11 mouse cellular contexts compared by ENCODE assay signal in genomic region chr19:4203604-4204326, GRCm38 (mm10). TPM values are rescaled to one million over a fixed set of nuclear protein-coding genes. Genes with fewer than 3 reads are reported as not detected.
DNase-seq lines count a peak whose midpoint lies in the region; ATAC-seq lines count a peak whose summit lies in the region.
"Had no signal": no experiment of that assay in that cellular context is flagged by ENCODE, and none has a peak within 500 bp of the region (broad histone marks: within the 10 kb centered on the region; RNA-seq: fewer than 3 reads in every experiment).

No protein-coding gene starts in this region.

- no peak for DNase-seq in heart, postnatal 36 days
- no peak for DNase-seq in lung, adult 18-20 months
- DNase-seq in testis, postnatal 14 days (ENCODE audit: low spot score) = no peak
- DNase-seq in layer of hippocampus, postnatal 10 days (ENCODE audit: low spot score in 2 of 2) = no peak

- intact Hi-C loops in heart, postnatal 36 days (cut with DNase I) = loop anchor here (2.0 kb wide), 1 partner anchor 105 kb away; the partner anchor contains the start of gene Pitpnm1

- H3K4me2 ChIP-seq in heart, embryonic 13.5 days = no peak overlapping the region
- no peak overlapping the region for H3K4me2 ChIP-seq in lung, embryonic 15.5 days
- peak overlapping the region; percentile 13; the same call in 1 of the 2 replicates for H3K4me2 ChIP-seq in liver, embryonic 15.5 days
- no peak overlapping the region for H3K4me2 ChIP-seq in stomach, embryonic 16.5 days (ENCODE audit: low read depth, low read length)
- H3K4me2 ChIP-seq: embryonic facial prominence, embryonic 15.5 days had no signal

- H3K36me3 ChIP-seq in heart, embryonic 13.5 days = peaks cover 17% of the 10 kb centered on the region
- peaks cover 10% of the 10 kb centered on the region for H3K36me3 ChIP-seq in lung, embryonic 15.5 days
- H3K36me3 ChIP-seq in liver, embryonic 15.5 days (replicated peaks) = peaks cover 17% of the 10 kb centered on the region; the same call in 1 of the 2 replicates
- no peaks in the 10 kb centered on the region for H3K36me3 ChIP-seq in stomach, embryonic 16.5 days (ENCODE audit: control insufficient read depth, insufficient read depth, low read length)
- H3K36me3 ChIP-seq: embryonic facial prominence, embryonic 15.5 days had no signal

- WGBS in heart, embryonic 13.5 days = 60% methylated on average over 13 of the region's 13 CpGs
- 49% methylated on average over 13 of the region's 13 CpGs for WGBS in lung, embryonic 15.5 days
- WGBS in liver, embryonic 15.5 days (ENCODE audit: insufficient replicate concordance) = 25% methylated on average over 13 of the region's 13 CpGs
- 56% methylated on average over 13 of the region's 13 CpGs for WGBS in stomach, embryonic 16.5 days

- H3K4me3 ChIP-seq in heart, embryonic 13.5 days = no peak overlapping the region
- H3K4me3 ChIP-seq in lung, embryonic 15.5 days = no peak overlapping the region
- no peak overlapping the region for H3K4me3 ChIP-seq in liver, embryonic 15.5 days (replicated peaks)
- H3K4me3 ChIP-seq in stomach, embryonic 16.5 days (replicated peaks; ENCODE audit: low read length) = no peak overlapping the region
- H3K4me3 ChIP-seq: embryonic facial prominence, embryonic 15.5 days had no signal

- peaks cover 22% of the 10 kb centered on the region for H3K4me1 ChIP-seq in heart, embryonic 13.5 days
- H3K4me1 ChIP-seq in lung, embryonic 15.5 days = peaks cover 17% of the 10 kb centered on the region
- peaks cover 46% of the 10 kb centered on the region for H3K4me1 ChIP-seq in liver, embryonic 15.5 days (replicated peaks)
- H3K4me1 ChIP-seq in stomach, embryonic 16.5 days (ENCODE audit: control insufficient read depth, insufficient read depth, low read length) = peaks cover 22% of the 10 kb centered on the region

- peak overlapping the region; percentile 45; the same call in 1 of the 2 replicates for H3K9ac ChIP-seq in heart, embryonic 13.5 days
- no peak overlapping the region for H3K9ac ChIP-seq in lung, embryonic 15.5 days
- no peak overlapping the region for H3K9ac ChIP-seq in liver, embryonic 15.5 days
- peak overlapping the region; percentile 32; the same call in 1 of the 2 replicates for H3K9ac ChIP-seq in stomach, embryonic 16.5 days (ENCODE audit: low read length)
- H3K9ac ChIP-seq: embryonic facial prominence, embryonic 15.5 days had no signal

- H3K9me3 ChIP-seq in heart, embryonic 13.5 days = no peaks in the 10 kb centered on the region
- no peaks in the 10 kb centered on the region for H3K9me3 ChIP-seq in lung, embryonic 15.5 days
- H3K9me3 ChIP-seq in liver, embryonic 15.5 days (replicated peaks) = no peaks in the 10 kb centered on the region
- no peaks in the 10 kb centered on the region for H3K9me3 ChIP-seq in stomach, embryonic 16.5 days (replicated peaks; ENCODE audit: control insufficient read depth, low read length)
- H3K9me3 ChIP-seq: embryonic facial prominence, embryonic 15.5 days had no signal

- ATAC-seq in heart, embryonic 13.5 days (ENCODE audit: extremely low read depth, insufficient number of reproducible peaks, low FRiP score, low TSS enrichment) = no peak
- no peak for ATAC-seq in lung, embryonic 15.5 days (ENCODE audit: borderline replicate concordance, extremely low read depth, low FRiP score, low TSS enrichment)
- no peak for ATAC-seq in liver, embryonic 15.5 days (ENCODE audit: insufficient read depth)
- no peak for ATAC-seq in stomach, embryonic 16.5 days (ENCODE audit: insufficient read depth, low FRiP score)

- H3K27me3 ChIP-seq in heart, embryonic 13.5 days (replicated peaks) = peaks cover 31% of the 10 kb centered on the region
- H3K27me3 ChIP-seq in lung, embryonic 15.5 days = peaks cover 6% of the 10 kb centered on the region; the same call in 1 of the 2 replicates
- H3K27me3 ChIP-seq in liver, embryonic 15.5 days = peaks cover 61% of the 10 kb centered on the region
- H3K27me3 ChIP-seq in stomach, embryonic 16.5 days (ENCODE audit: control insufficient read depth, insufficient read depth, low read length) = no peaks in the 10 kb centered on the region
- H3K27me3 ChIP-seq: embryonic facial prominence, embryonic 15.5 days had no signal

- peak overlapping the region; percentile 26; the same call in 1 of the 2 replicates for H3K27ac ChIP-seq in heart, embryonic 13.5 days (replicated peaks)
- peak overlapping the region; percentile 48; the same call in 1 of the 2 replicates for H3K27ac ChIP-seq in lung, embryonic 15.5 days
- H3K27ac ChIP-seq in liver, embryonic 15.5 days (replicated peaks) = peak overlapping the region; percentile 51
- H3K27ac ChIP-seq in stomach, embryonic 16.5 days (ENCODE audit: low read length) = no peak overlapping the region
- H3K27ac ChIP-seq: embryonic facial prominence, embryonic 15.5 days had no signal

RNA-seq across cellular contexts. Expression of gene Rad9a, which starts 2.3 kb away (rescaled TPM):
- 21.3 and 22.2 TPM in 2 replicates for polyA plus RNA-seq in heart, embryonic 13.5 days (2015; fragmentation: Nextera tagmentation; extraction: Ambion mirVana)
- 1 to 10 TPM; 5.2 to 5.3 TPM for total RNA-seq in heart, postnatal 36 days (2021)
- polyA plus RNA-seq in lung, embryonic 15.5 days (2015; fragmentation: Nextera tagmentation; extraction: Ambion mirVana) = 32.5 and 34.7 TPM in 2 replicates
- 15.6 and 16.5 TPM in 2 replicates for polyA plus RNA-seq in liver, embryonic 15.5 days (2015; fragmentation: Nextera tagmentation; extraction: Ambion mirVana)
- 26.2 and 26.7 TPM in 2 replicates for polyA plus RNA-seq in stomach, embryonic 16.5 days (2015; fragmentation: Nextera tagmentation; extraction: Ambion mirVana)
- 1 to 10 TPM; 8.0 to 8.9 TPM for total RNA-seq in layer of hippocampus, postnatal 10 days (2021)

RNA-seq across cellular contexts. Expression of gene Clcf1, which starts 10.3 kb away (rescaled TPM):
- polyA plus RNA-seq in heart, embryonic 13.5 days (2015; fragmentation: Nextera tagmentation; extraction: Ambion mirVana) = 1.1 and 1.9 TPM in 2 replicates
- total RNA-seq in heart, postnatal 36 days (2021) = 1 to 10 TPM in 1 of 2 experiments, under 1 TPM in 1; 0.51 to 1.2 TPM
- polyA plus RNA-seq in lung, embryonic 15.5 days (2015; fragmentation: Nextera tagmentation; extraction: Ambion mirVana) = 4.7 and 5.5 TPM in 2 replicates
- polyA plus RNA-seq in liver, embryonic 15.5 days (2015; fragmentation: Nextera tagmentation; extraction: Ambion mirVana) = 0.38 and 0.56 TPM in 2 replicates
- polyA plus RNA-seq in stomach, embryonic 16.5 days (2015; fragmentation: Nextera tagmentation; extraction: Ambion mirVana) = 5.3 and 6.3 TPM in 2 replicates
- total RNA-seq in layer of hippocampus, postnatal 10 days (2021) = under 1 TPM; 0.36 to 0.75 TPM

RNA-seq across cellular contexts. Expression of gene AC109138.7, which starts 10.4 kb away (rescaled TPM):
- polyA plus RNA-seq in heart, embryonic 13.5 days (2015; fragmentation: Nextera tagmentation; extraction: Ambion mirVana) = not detected in 2 replicates
- total RNA-seq in heart, postnatal 36 days (2021) = not detected
- not detected in 2 replicates for polyA plus RNA-seq in lung, embryonic 15.5 days (2015; fragmentation: Nextera tagmentation; extraction: Ambion mirVana)
- not detected in 2 replicates for polyA plus RNA-seq in liver, embryonic 15.5 days (2015; fragmentation: Nextera tagmentation; extraction: Ambion mirVana)
- not detected in 2 replicates for polyA plus RNA-seq in stomach, embryonic 16.5 days (2015; fragmentation: Nextera tagmentation; extraction: Ambion mirVana)
- total RNA-seq in layer of hippocampus, postnatal 10 days (2021) = not detected
- total RNA-seq: gastrocnemius, adult 18-20 months; left cerebral cortex, adult 18-20 months had no signal
- polyA plus RNA-seq: embryonic facial prominence, embryonic 15.5 days had no signal

RNA-seq across cellular contexts. Expression of gene Ppp1ca, which starts 11.9 kb away (rescaled TPM):
- 642 and 729 TPM in 2 replicates for polyA plus RNA-seq in heart, embryonic 13.5 days (2015; fragmentation: Nextera tagmentation; extraction: Ambion mirVana)
- 100 to 1,000 TPM; 326 to 332 TPM for total RNA-seq in heart, postnatal 36 days (2021)
- 974 TPM in 2 replicates for polyA plus RNA-seq in lung, embryonic 15.5 days (2015; fragmentation: Nextera tagmentation; extraction: Ambion mirVana)
- polyA plus RNA-seq in liver, embryonic 15.5 days (2015; fragmentation: Nextera tagmentation; extraction: Ambion mirVana) = 414 and 425 TPM in 2 replicates
- polyA plus RNA-seq in stomach, embryonic 16.5 days (2015; fragmentation: Nextera tagmentation; extraction: Ambion mirVana) = 727 and 779 TPM in 2 replicates
- total RNA-seq in layer of hippocampus, postnatal 10 days (2021) = 100 to 1,000 TPM; 295 to 307 TPM

RNA-seq across cellular contexts. Expression of gene Tbc1d10c, which starts 12.7 kb away (rescaled TPM):
- polyA plus RNA-seq in heart, embryonic 13.5 days (2015; fragmentation: Nextera tagmentation; extraction: Ambion mirVana) = 2.0 and 2.7 TPM in 2 replicates
- 10 to 100 TPM in 1 of 2 experiments, 1 to 10 TPM in 1; 6.6 to 11.1 TPM for total RNA-seq in heart, postnatal 36 days (2021)
- polyA plus RNA-seq in lung, embryonic 15.5 days (2015; fragmentation: Nextera tagmentation; extraction: Ambion mirVana) = 2.5 and 6.7 TPM in 2 replicates
- polyA plus RNA-seq in liver, embryonic 15.5 days (2015; fragmentation: Nextera tagmentation; extraction: Ambion mirVana) = 5.5 and 7.0 TPM in 2 replicates
- 3.6 and 3.8 TPM in 2 replicates for polyA plus RNA-seq in stomach, embryonic 16.5 days (2015; fragmentation: Nextera tagmentation; extraction: Ambion mirVana)
- total RNA-seq in layer of hippocampus, postnatal 10 days (2021) = 1 to 10 TPM; 1.6 to 2.1 TPM

Comparison
In these comparisons a context has a peak if more than half of its experiments do, and no peak if none do; other contexts are left out.
1. H3K9ac ChIP-seq: peak in heart, embryonic 13.5 days (single experiment) and stomach, embryonic 16.5 days (single experiment); none in lung, embryonic 15.5 days (single experiment) and liver, embryonic 15.5 days (single experiment).